Mouse (Mus musculus) heart, adult 2 months (tissue): ENCODE results near the gene Unc5b. TPM values are rescaled to one million over a fixed set of nuclear protein-coding genes. Genes with fewer than 3 reads are reported as not detected.

ENCODE experiments used
- DNase-seq, 2 experiments: peaks; one replicate each; pipeline ENCODE4 v3.0.0; 2021
- H3K27ac ChIP-seq: fragments of 200-600 bp; 2 replicates; pipeline ENCODE4 v1.8.1; 2022
- H3K27me3 ChIP-seq: fragments of 200-500 bp; 2 replicates; pipeline ENCODE4 v1.6.1; 2012; ENCODE audit warnings: mild to moderate bottlenecking, low read length, inconsistent platforms, mixed read lengths; ENCODE audit not compliant: control insufficient read depth, insufficient read depth
- H3K36me3 ChIP-seq: fragments of 200-500 bp; 2 replicates; pipeline ENCODE4 v1.6.1; 2012; ENCODE audit warnings: low read length, inconsistent platforms; ENCODE audit not compliant: control insufficient read depth, insufficient read depth
- H3K4me1 ChIP-seq: fragments of 200-500 bp; 2 replicates; pipeline ENCODE4 v1.6.1; 2011; ENCODE audit warnings: low read length; ENCODE audit not compliant: control insufficient read depth, insufficient read depth
- H3K4me3 ChIP-seq: fragments of 200-600 bp; 2 replicates; pipeline ENCODE4 v1.8.1; 2022
- H3K79me2 ChIP-seq: fragments of 200-500 bp; replicated peaks from 2 replicates; pipeline ENCODE4 v1.6.1; 2012; ENCODE audit warnings: mild to moderate bottlenecking, inconsistent platforms, low read length, moderate library complexity, mixed read lengths; ENCODE audit not compliant: control insufficient read depth, insufficient read depth
- H3K9ac ChIP-seq: fragments of 200-500 bp; 2 replicates; pipeline ENCODE4 v1.6.1; 2012; ENCODE audit warnings: low read depth, mild to moderate bottlenecking, control low read depth, inconsistent platforms, low read length, mixed read lengths
- CTCF ChIP-seq: fragments of 200-600 bp; IDR thresholded peaks from 2 replicates; pipeline ENCODE4 v1.8.1; 2022; ENCODE audit warnings: antibody characterized with exemption, mild to moderate bottlenecking, moderate library complexity
- EP300 ChIP-seq: fragments of 200-500 bp; IDR thresholded peaks from 2 replicates; pipeline ENCODE4 v1.6.1; 2011; ENCODE audit warnings: low read depth, low read length, control low read depth; ENCODE audit not compliant: insufficient read depth
- POLR2A ChIP-seq: fragments of 200-500 bp; IDR thresholded peaks from 2 replicates; pipeline ENCODE4 v1.6.1; 2011; ENCODE audit warnings: mild to moderate bottlenecking, low read depth, low read length, control low read depth; ENCODE audit not compliant: insufficient read depth
- WGBS: fragments of 180-500 bp; shearing (Covaris S2); methylation state at CpG from one replicate; pipeline ENCODE4 v1.1.7; 2018; 5-methylcytosine and 5-hydroxymethylcytosine counted together
- intact Hi-C: fragments of 180-260 bp; cut with DNase I; formaldehyde crosslinking; loops from one replicate; pipeline ENCODE4 v1.15.1; 2025
- polyA plus RNA-seq: library from polyadenylated mRNA; depleted of rRNA; stranded (reverse); fragments of >200 nt; gene quantifications from 2 replicates; pipeline ENCODE4 v1.2.3, GENCODE M21; 2012
- total RNA-seq, 2 experiments: library from RNA; stranded (reverse); gene quantifications; 2 replicates each; pipeline ENCODE4 v1.2.3; 2021

The Unc5b gene
- total and polyA plus RNA-seq, 3 experiments: 11.0 to 12.6 (median 12.2) TPM

- Histone ChIP-seq H3K9ac (no peak overlapping the region), H3K36me3 (no peaks in the 10 kb centered on the region), H3K4me1 (peaks cover 33% of the 10 kb centered on the region), H3K27ac (peak overlapping the region; percentile 26), H3K79me2 (no peaks in the 10 kb centered on the region), H3K27me3 (no peaks in the 10 kb centered on the region), H3K4me3 (no peak overlapping the region)
- intact Hi-C loops: no loop called here
- no peak for DNase-seq
- TF ChIP-seq EP300 (no peak), POLR2A (no peak), CTCF (no peak)
- WGBS: 41% methylated on average over 5 of the region's 6 CpGs
Observed at GRCm38 (mm10) chr10:60815059-60815458, 16.3 kb downstream of the Unc5b start.

GRCm38 (mm10) chr10:60814444-60815057, 16.8 kb downstream of the Unc5b start:
- H3K4me3 ChIP-seq: no peak overlapping the region
- DNase-seq: peak; percentile 63 to 71

GRCm38 (mm10) chr10:60813606-60814005, 17.8 kb downstream of the Unc5b start:
- no peak for DNase-seq
- H3K9ac ChIP-seq: no peak overlapping the region
- no peak for TF ChIP-seq EP300
- no peak for TF ChIP-seq CTCF
- intact Hi-C loops: no loop called here
- H3K79me2 ChIP-seq: no peaks in the 10 kb centered on the region
- no peak overlapping the region for H3K4me3 ChIP-seq
- 61% methylated on average over 8 of the region's 8 CpGs for WGBS
- peaks cover 26% of the 10 kb centered on the region for H3K4me1 ChIP-seq
- H3K36me3 ChIP-seq: no peaks in the 10 kb centered on the region
- H3K27ac ChIP-seq: peak overlapping the region; percentile 58; the same call in 1 of the 2 replicates
- no peaks in the 10 kb centered on the region for H3K27me3 ChIP-seq

More at GRCm38 (mm10) chr10:60814444-60815057, 16.8 kb downstream of the Unc5b start:
- Histone ChIP-seq H3K36me3 (no peaks in the 10 kb centered on the region), H3K9ac (no peak overlapping the region), H3K27me3 (no peaks in the 10 kb centered on the region), H3K27ac (peak overlapping the region; percentile 58), H3K4me1 (peaks cover 28% of the 10 kb centered on the region), H3K79me2 (no peaks in the 10 kb centered on the region)
- WGBS: 30% methylated on average over 10 of the region's 10 CpGs
- TF ChIP-seq POLR2A (no peak), EP300 (no peak), CTCF (no peak)
- intact Hi-C loops: no loop called here

- Histone ChIP-seq H3K36me3 (no peaks in the 10 kb centered on the region), H3K9ac (no peak overlapping the region), H3K4me1 (peaks cover 33% of the 10 kb centered on the region), H3K27ac (0 out of 2 replicates have a peak overlapping the region, but pooled peaks have one; percentile 7), H3K4me3 (no peak overlapping the region), H3K27me3 (no peaks in the 10 kb centered on the region), H3K79me2 (no peaks in the 10 kb centered on the region)
- 21% methylated on average over 15 of the region's 15 CpGs for WGBS
- no peak for TF ChIP-seq POLR2A
- TF ChIP-seq CTCF: no peak
- TF ChIP-seq EP300: no peak
- intact Hi-C loops: no loop called here
- no peak for DNase-seq
Observed at GRCm38 (mm10) chr10:60811792-60812525, 19.4 kb downstream of the Unc5b start.

- WGBS: 37% methylated on average over 6 of the region's 6 CpGs
- Histone ChIP-seq H3K79me2 (no peaks in the 10 kb centered on the region), H3K9ac (no peak overlapping the region), H3K36me3 (no peaks in the 10 kb centered on the region), H3K4me3 (no peak overlapping the region), H3K27me3 (no peaks in the 10 kb centered on the region), H3K4me1 (peaks cover 42% of the 10 kb centered on the region), H3K27ac (peak overlapping the region; percentile 78)
- no peak for TF ChIP-seq EP300
- TF ChIP-seq CTCF: no peak
- no peak for TF ChIP-seq POLR2A
- intact Hi-C loops: loop anchor here (2.0 kb wide), 1 partner anchor 22 kb away; the partner anchor contains the start of gene Unc5b
- no peak for DNase-seq
Observed at GRCm38 (mm10) chr10:60808447-60808846, 22.9 kb downstream of the Unc5b start.
